Mouse (Mus musculus) brain, adult 2 months (tissue): ENCODE data around the gene Utrn.

Experiments used
- DNase-seq: peaks from one replicate; pipeline ENCODE4 v3.0.0; 2011; ENCODE audit warnings: low read depth, low spot score

Gene Utrn

GRCm38 (mm10) chr10:12869029-12869671, at the start of gene Utrn:
TSS of gene Utrn (minus strand) at chr10:12869365.
- DNase-seq = peak; percentile 67

GRCm38 (mm10) chr10:12917626-12918025, 48.5 kb upstream of the Utrn start:
- DNase-seq = no peak

GRCm38 (mm10) chr10:12916376-12916775, 47.2 kb upstream of the Utrn start:
- no peak for DNase-seq

- DNase-seq = no peak
Observed at GRCm38 (mm10) chr10:12915826-12916225, 46.7 kb upstream of the Utrn start.

GRCm38 (mm10) chr10:12914203-12914602, 45.0 kb upstream of the Utrn start:
- no peak for DNase-seq

- DNase-seq = peak; percentile 63
Observed at GRCm38 (mm10) chr10:12911981-12912530, 42.9 kb upstream of the Utrn start.

GRCm38 (mm10) chr10:12911451-12911850, 42.3 kb upstream of the Utrn start:
- DNase-seq = peak; percentile 16

GRCm38 (mm10) chr10:12909891-12910290, 40.7 kb upstream of the Utrn start:
- DNase-seq = no peak

- DNase-seq = no peak
Observed at GRCm38 (mm10) chr10:12909179-12909578, 40.0 kb upstream of the Utrn start.

- no peak for DNase-seq
Observed at GRCm38 (mm10) chr10:12904140-12904528, 35.0 kb upstream of the Utrn start.

- no peak for DNase-seq
Observed at GRCm38 (mm10) chr10:12903440-12904139, 34.4 kb upstream of the Utrn start.

GRCm38 (mm10) chr10:12899901-12900300, 30.7 kb upstream of the Utrn start:
- DNase-seq = no peak

GRCm38 (mm10) chr10:12893339-12893738, 24.2 kb upstream of the Utrn start:
- no peak for DNase-seq

GRCm38 (mm10) chr10:12888373-12888772, 19.2 kb upstream of the Utrn start:
- peak; percentile 39 for DNase-seq

GRCm38 (mm10) chr10:12887792-12888191, 18.6 kb upstream of the Utrn start:
- no peak for DNase-seq

GRCm38 (mm10) chr10:12884308-12884948, 15.3 kb upstream of the Utrn start:
- no peak for DNase-seq

- no peak for DNase-seq
Observed at GRCm38 (mm10) chr10:12881911-12882310, 12.7 kb upstream of the Utrn start.

- no peak for DNase-seq
Observed at GRCm38 (mm10) chr10:12879313-12879695, 10.1 kb upstream of the Utrn start.

- DNase-seq = no peak
Observed at GRCm38 (mm10) chr10:12878661-12879312, 9.6 kb upstream of the Utrn start.

GRCm38 (mm10) chr10:12876426-12876825, 7.3 kb upstream of the Utrn start:
- no peak for DNase-seq

GRCm38 (mm10) chr10:12875410-12875809, 6.2 kb upstream of the Utrn start:
- DNase-seq = no peak
